Mouse (Mus musculus) central nervous system, embryonic 14 days (tissue): ENCODE results near the gene Gm10647. TPM values are rescaled to one million over a fixed set of nuclear protein-coding genes. Genes with fewer than 3 reads are reported as not detected.

ENCODE experiments used
- polyA plus RNA-seq: library from polyadenylated mRNA; depleted of rRNA; stranded (reverse); fragments of >200 nt; gene quantifications from 2 replicates; pipeline ENCODE4 v1.2.3, GENCODE M21; 2012; rRNA removed

Gene Gm10647
- polyA plus RNA-seq, result 0.27 and 0.30 TPM in 2 replicates

GRCm38 (mm10) chr9:66796739-66797138, at the start of gene Gm10647:
Gene Gm10647 (plus strand): TSS chr9:66797039.

GRCm38 (mm10) chr9:66795464-66796324, 1.1 kb upstream of the Gm10647 start, which contains the start of gene Aph1b:
Gene Aph1b (minus strand): TSS chr9:66795490.

GRCm38 (mm10) chr9:66834318-66835096, 37.7 kb downstream of the Gm10647 start, which contains the start of gene Aph1c:
Gene Aph1c (minus strand): TSS chr9:66834726.

Other genes starting within 250 kb of the Gm10647 start
- gene Usp3, start 203.9 kb upstream of the Gm10647 start, polyA plus RNA-seq, result 63.6 and 79.4 TPM in 2 replicates
- 6.4 and 7.7 TPM in 2 replicates for gene Car12, start 83.4 kb upstream of the Gm10647 start, polyA plus RNA-seq
- 14.9 and 18.3 TPM in 2 replicates for gene Aph1b, start 1.5 kb upstream of the Gm10647 start, polyA plus RNA-seq
- 1.4 and 2.2 TPM in 2 replicates for gene Aph1c, start 37.7 kb downstream of the Gm10647 start, polyA plus RNA-seq
- gene Rab8b, start 122.6 kb downstream of the Gm10647 start, polyA plus RNA-seq, result 21.0 and 24.5 TPM in 2 replicates
- gene Rps27l, start 149.0 kb downstream of the Gm10647 start, polyA plus RNA-seq, result 173 and 186 TPM in 2 replicates
- 13.6 and 14.9 TPM in 2 replicates for gene Lactb, start 178.4 kb downstream of the Gm10647 start, polyA plus RNA-seq